Mouse (Mus musculus) gastrocnemius, postnatal 10 days (tissue): ENCODE measurements around the gene Gm21854. TPM values are rescaled to one million over a fixed set of nuclear protein-coding genes. Genes with fewer than 3 reads are reported as not detected.
"Not testable (repeated sequence)": the region's sequence is repeated elsewhere in the genome, so short reads cannot be mapped to it uniquely, and the experiment has no call there.

ENCODE experiments used
- DNase-seq: peaks from one replicate; pipeline ENCODE4 v3.0.0; 2021; ENCODE audit warnings: mixed read lengths
- long read RNA-seq, 2 experiments: library from polyadenylated mRNA; stranded (forward); transcript quantifications; one replicate each; pipeline ENCODE4 v2.0.0; 2021
- total RNA-seq, 2 experiments: library from RNA; stranded (reverse); gene quantifications; 2 replicates each; pipeline ENCODE4 v1.2.3; 2021

The Gm21854 gene
- not detected for total RNA-seq
- long read RNA-seq, experiment 1, result 0 reads
- long read RNA-seq, experiment 2, result 0 reads

DNA sequence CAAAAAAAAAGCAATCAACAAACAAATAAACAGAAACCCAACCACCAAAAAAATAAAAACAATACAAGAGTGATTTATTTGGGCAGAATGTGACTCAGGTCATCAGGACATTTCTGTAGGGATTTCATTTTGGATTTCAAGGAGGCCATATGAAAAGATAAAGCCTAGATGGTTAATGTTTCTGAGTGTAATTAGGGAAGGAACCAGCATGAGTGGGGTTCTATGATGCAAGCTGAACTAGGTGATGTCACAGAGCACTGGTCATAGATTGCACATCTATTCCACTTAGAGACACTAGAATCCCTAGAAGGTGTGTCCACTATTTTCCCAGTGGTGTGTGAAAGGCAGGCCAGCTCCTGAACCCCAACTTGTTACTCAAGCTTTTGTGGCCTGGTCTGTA, at the start of gene Gm21854:
TSS of gene Gm21854 (plus strand) at position 301 of the 400 bp plus-strand sequence.
- not testable (repeated sequence) for DNase-seq

Other genes with a start within 250 kb of the Gm21854 start
- not detected for gene Gm20914, start 69.0 kb downstream of the Gm21854 start, total RNA-seq
- not detected for gene Gm28171, start 136.4 kb downstream of the Gm21854 start, total RNA-seq